Comparison of ENCODE assay signal across 28 mouse cellular contexts in genomic region chr2:136652206-136653003, GRCm38 (mm10).
A peak's percentile ranks its signal among the peaks of the same experiment; 100 is the strongest.
DNase-seq lines count a peak whose midpoint lies in the region; ATAC-seq and TF ChIP-seq lines count a peak whose summit lies in the region.
"Had no signal": no experiment of that assay in that cellular context is flagged by ENCODE, and none has a peak within 500 bp of the region (broad histone marks: within the 10 kb centered on the region; RNA-seq: fewer than 3 reads in every experiment).

No protein-coding gene starts in this region.

- DNase-seq in midbrain, postnatal 0 days (ENCODE audit: low spot score) = no peak
- peak; percentile 51 for DNase-seq in brain, adult 2 months (ENCODE audit: low read depth, low spot score)
- DNase-seq in left cerebral cortex, postnatal 10 days (ENCODE audit: extremely low spot score in 1 of 2, low spot score in 2 of 2) = no peak
- DNase-seq in adrenal gland, postnatal 14 days = no peak
- DNase-seq in limb, embryonic 10.5 days (ENCODE audit: low spot score) = no peak
- DNase-seq: adrenal gland, postnatal 36 days; B cell, adult 2 months; cerebellum, adult 8-10 months; cerebellum, postnatal 25 days; gastrocnemius, adult 2 months; kidney, adult 2 months; kidney, postnatal 36 days; liver; lung, adult 2 months; lung, postnatal 14 days; right cerebral cortex, postnatal 4 days; thymus, adult 2 months; thymus, postnatal 4 days had no signal

- H3K9ac ChIP-seq in midbrain, embryonic 13.5 days (replicated peaks) = no peak overlapping the region
- no peak overlapping the region for H3K9ac ChIP-seq in midbrain, postnatal 0 days (replicated peaks; ENCODE audit: low read length, poor library complexity, severe bottlenecking)
- H3K9ac ChIP-seq: forebrain, embryonic 13.5 days; liver, embryonic 14.5 days had no signal

- no peaks in the 10 kb centered on the region for H3K36me3 ChIP-seq in midbrain, embryonic 13.5 days
- H3K36me3 ChIP-seq in midbrain, postnatal 0 days (ENCODE audit: insufficient read depth, low read length) = no peaks in the 10 kb centered on the region
- H3K36me3 ChIP-seq in C2C12 (ENCODE audit: control insufficient read depth, insufficient read depth) = no peaks in the 10 kb centered on the region
- H3K36me3 ChIP-seq in limb, embryonic 10.5 days = no peaks in the 10 kb centered on the region
- H3K36me3 ChIP-seq: G1E had no signal

- H3K4me3 ChIP-seq in midbrain, embryonic 13.5 days (replicated peaks) = no peak overlapping the region
- H3K4me3 ChIP-seq in midbrain, postnatal 0 days (ENCODE audit: low read depth, low read length) = no peak overlapping the region
- H3K4me3 ChIP-seq in C2C12 (ENCODE audit: insufficient read depth, poor library complexity, severe bottlenecking) = no peak overlapping the region
- no peak overlapping the region for H3K4me3 ChIP-seq in limb, embryonic 10.5 days
- H3K4me3 ChIP-seq: forebrain, embryonic 13.5 days; gastrocnemius, adult 2 months; layer of hippocampus, adult 2 months; megakaryocyte, embryonic 14.5 days had no signal

- no peaks in the 10 kb centered on the region for H3K27me3 ChIP-seq in midbrain, embryonic 13.5 days
- H3K27me3 ChIP-seq in midbrain, postnatal 0 days (ENCODE audit: insufficient read depth, low read length) = no peaks in the 10 kb centered on the region
- no peaks in the 10 kb centered on the region for H3K27me3 ChIP-seq in C2C12 (ENCODE audit: control insufficient read depth, insufficient read depth, insufficient read length)
- no peaks in the 10 kb centered on the region for H3K27me3 ChIP-seq in limb, embryonic 10.5 days (ENCODE audit: low read depth, poor library complexity, severe bottlenecking)
- H3K27me3 ChIP-seq: forebrain, embryonic 13.5 days; megakaryocyte, embryonic 14.5 days had no signal

- intact Hi-C loops in left cerebral cortex, postnatal 10 days (cut with DNase I) = no loop called here

- no peak overlapping the region for H3K4me2 ChIP-seq in midbrain, embryonic 13.5 days (replicated peaks)
- H3K4me2 ChIP-seq in midbrain, postnatal 0 days (ENCODE audit: low read depth, low read length, poor library complexity, severe bottlenecking) = no peak overlapping the region
- H3K4me2 ChIP-seq: forebrain, embryonic 13.5 days had no signal

- ATAC-seq in midbrain, embryonic 13.5 days = 0 out of 2 replicates have a peak, but pooled peaks have one; percentile 34
- ATAC-seq in midbrain, postnatal 0 days (ENCODE audit: low FRiP score) = no peak
- ATAC-seq in megakaryocyte progenitor cell, adult 5-6 weeks (replicated peaks; ENCODE audit: poor library complexity) = peak; percentile 81; the same call in 1 of the 2 replicates
- ATAC-seq: forebrain, embryonic 13.5 days; hindbrain, embryonic 16.5 days had no signal

- H3K9me3 ChIP-seq in midbrain, embryonic 13.5 days = no peaks in the 10 kb centered on the region
- no peaks in the 10 kb centered on the region for H3K9me3 ChIP-seq in midbrain, postnatal 0 days (ENCODE audit: low read length)
- no peaks in the 10 kb centered on the region for H3K9me3 ChIP-seq in limb, embryonic 10.5 days (replicated peaks)
- H3K9me3 ChIP-seq: forebrain, embryonic 13.5 days; megakaryocyte, embryonic 14.5 days had no signal

- H3ac ChIP-seq in C2C12 (ENCODE audit: control insufficient read depth, insufficient read length, low read depth) = no peak overlapping the region

- no peaks in the 10 kb centered on the region for H3K4me1 ChIP-seq in midbrain, embryonic 13.5 days (replicated peaks)
- H3K4me1 ChIP-seq in midbrain, postnatal 0 days (ENCODE audit: insufficient read depth, low read length) = no peaks in the 10 kb centered on the region
- H3K4me1 ChIP-seq in limb, embryonic 10.5 days = no peaks in the 10 kb centered on the region
- H3K4me1 ChIP-seq: megakaryocyte, embryonic 14.5 days had no signal

- no peak overlapping the region for H3K27ac ChIP-seq in midbrain, embryonic 13.5 days
- H3K27ac ChIP-seq in midbrain, postnatal 0 days (ENCODE audit: low read depth, low read length) = no peak overlapping the region
- H3K27ac ChIP-seq in limb, embryonic 10.5 days = no peak overlapping the region
- H3K27ac ChIP-seq: forebrain, embryonic 13.5 days; gastrocnemius, adult 2 months; layer of hippocampus, adult 2 months; liver, embryonic 14.5 days; stomach, postnatal 0 days had no signal

- no peaks in the 10 kb centered on the region for H3K79me3 ChIP-seq in C2C12 (ENCODE audit: low read depth)

- H3K79me2 ChIP-seq in C2C12 (ENCODE audit: control insufficient read depth, insufficient read depth) = no peaks in the 10 kb centered on the region

- no peak for TF ChIP-seq CTCF in midbrain, postnatal 0 days (IDR thresholded peaks at IDR 0.05)
- no peak for TF ChIP-seq CTCF in C2C12 (IDR thresholded peaks at IDR 0.05; ENCODE audit: control insufficient read depth, insufficient read depth, insufficient read length)

- WGBS in midbrain, embryonic 13.5 days = 80% methylated on average over 5 of the region's 5 CpGs
- 89% methylated on average over 5 of the region's 5 CpGs for WGBS in midbrain, postnatal 0 days
- WGBS in limb, embryonic 10.5 days = 91% methylated on average over 5 of the region's 5 CpGs

TF ChIP-seq in C2C12, 6 proteins besides CTCF, POLR2A, EP300 and RAD21:
- TF ChIP-seq FOSL1 (IDR thresholded peaks at IDR 0.05; ENCODE audit: insufficient read depth, low read length, poor library complexity, severe bottlenecking) (no peak), MYOD1 (IDR thresholded peaks at IDR 0.05; ENCODE audit: control insufficient read depth, insufficient read length, low read depth) (no peak), USF1 (IDR thresholded peaks at IDR 0.05; ENCODE audit: low read depth) (no peak), CEBPB (IDR thresholded peaks at IDR 0.05; ENCODE audit: low read depth) (peak; percentile 34), MAX (IDR thresholded peaks at IDR 0.05) (no peak), MYOG (IDR thresholded peaks at IDR 0.05; ENCODE audit: control insufficient read depth, extremely low read depth, insufficient read length) (no peak)
